Mouse (Mus musculus): ENCODE results near the gene Gstt4. TPM values are rescaled to one million over a fixed set of nuclear protein-coding genes. Genes with fewer than 3 reads are reported as not detected.
"Not testable (repeated sequence)": the region's sequence is repeated elsewhere in the genome, so short reads cannot be mapped to it uniquely, and the experiment has no call there.

Gene Gstt4
- polyA plus RNA-seq, 1 experiment from 2014 or later: not detected

DNA sequence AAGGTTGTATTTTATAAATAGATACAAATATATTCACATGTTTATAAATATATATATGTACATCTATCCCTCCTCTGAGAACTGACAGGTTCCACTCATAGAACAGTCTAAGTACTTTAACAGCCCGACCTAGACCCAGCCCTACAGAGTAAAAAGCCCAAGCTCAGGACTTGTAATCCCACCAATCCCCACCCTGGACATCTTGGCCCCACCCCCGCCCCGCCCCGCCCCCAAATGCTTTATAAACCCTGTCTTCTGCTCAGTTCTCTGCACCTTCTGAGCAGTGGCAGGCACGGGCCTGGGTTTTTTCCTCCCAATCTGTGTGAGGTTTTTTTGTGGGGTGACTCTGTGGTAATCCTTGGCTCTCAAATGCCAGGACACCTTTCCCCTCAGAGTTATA, 31.8 kb upstream of the Gstt4 start:
- Histone ChIP-seq H3K27ac (replicated peaks) (no peak overlapping the region), H3K4me1 (peaks cover 21% of the 10 kb centered on the region), H3K4me2 (no peak overlapping the region), H3K4me3 (no peak overlapping the region), H3K36me3 (peaks cover 21% of the 10 kb centered on the region), H3K9ac (no peak overlapping the region), H3K9me3 (no peaks in the 10 kb centered on the region), H3K27me3 (replicated peaks) (0 out of 2 replicates have a peak, but pooled peaks cover 16% of the 10 kb centered on the region)
- WGBS: 44% methylated on average over 5 of the region's 5 CpGs
- no peak for ATAC-seq (ENCODE audit: extremely low read depth, insufficient number of reproducible peaks, low FRiP score, low TSS enrichment)

- ATAC-seq (ENCODE audit: extremely low read depth, insufficient number of reproducible peaks, low FRiP score, low TSS enrichment): no peak
- no peaks in the 10 kb centered on the region for H3K9me3 ChIP-seq
- WGBS: 25% methylated on average over 10 of the region's 10 CpGs
- peaks cover 19% of the 10 kb centered on the region for H3K36me3 ChIP-seq
- H3K27ac ChIP-seq (replicated peaks): no peak overlapping the region
- no peak overlapping the region for H3K4me3 ChIP-seq
- H3K9ac ChIP-seq: no peak overlapping the region
- H3K4me2 ChIP-seq: no peak overlapping the region
- H3K4me1 ChIP-seq: peaks cover 15% of the 10 kb centered on the region
- 0 out of 2 replicates have a peak, but pooled peaks cover 16% of the 10 kb centered on the region for H3K27me3 ChIP-seq (replicated peaks)
Observed at GRCm38 (mm10) chr10:75853452-75853851, 31.1 kb upstream of the Gstt4 start.

DNA sequence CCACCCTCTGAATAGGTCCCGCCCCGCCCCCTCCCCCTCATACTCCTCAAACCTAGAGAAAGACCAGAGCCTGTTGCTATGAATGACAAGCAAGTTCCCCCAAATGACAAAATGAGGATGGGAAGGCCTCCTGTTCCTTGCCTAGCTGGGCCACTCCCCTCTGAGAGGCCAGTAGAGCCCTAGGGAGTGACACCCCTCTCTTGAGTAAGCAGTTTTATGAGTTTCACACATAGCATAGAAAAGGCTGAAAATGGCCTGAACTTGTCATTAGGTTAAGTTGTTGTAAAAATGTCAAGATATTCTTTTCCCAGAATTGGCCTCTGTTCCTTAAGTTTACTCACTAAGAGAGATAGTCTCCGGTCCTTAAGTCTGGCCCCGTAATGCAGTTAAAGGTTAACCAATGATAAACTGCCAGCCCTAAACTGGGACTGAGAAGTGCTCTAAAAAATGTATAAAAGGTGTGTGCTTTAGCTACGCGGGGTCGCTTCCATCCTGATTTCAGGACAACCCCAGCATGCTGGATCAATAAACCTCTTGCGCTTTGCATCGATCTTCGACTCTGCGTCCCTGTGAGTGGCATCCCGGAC, 30.3 kb upstream of the Gstt4 start:
- H3K4me1 ChIP-seq: peaks cover 7% of the 10 kb centered on the region

GRCm38 (mm10) chr10:75851681-75852080, 29.3 kb upstream of the Gstt4 start:
- Histone ChIP-seq H3K9me3 (no peaks in the 10 kb centered on the region), H3K4me2 (no peak overlapping the region), H3K27ac (replicated peaks) (no peak overlapping the region), H3K9ac (no peak overlapping the region), H3K4me1 (peaks cover 5% of the 10 kb centered on the region), H3K27me3 (replicated peaks) (0 out of 2 replicates have a peak, but pooled peaks cover 16% of the 10 kb centered on the region), H3K36me3 (peaks cover 1% of the 10 kb centered on the region), H3K4me3 (no peak overlapping the region)
- ATAC-seq (ENCODE audit: extremely low read depth, insufficient number of reproducible peaks, low FRiP score, low TSS enrichment): no peak
- 38% methylated on average over 3 of the region's 3 CpGs for WGBS

More for the DNA sequence above, 30.3 kb upstream of the Gstt4 start:
- H3K27me3 ChIP-seq (replicated peaks): 0 out of 2 replicates have a peak, but pooled peaks cover 16% of the 10 kb centered on the region
- H3K36me3 ChIP-seq: peaks cover 11% of the 10 kb centered on the region
- H3K4me3 ChIP-seq: no peak overlapping the region
- no peaks in the 10 kb centered on the region for H3K9me3 ChIP-seq
- no peak overlapping the region for H3K4me2 ChIP-seq
- no peak for ATAC-seq (ENCODE audit: extremely low read depth, insufficient number of reproducible peaks, low FRiP score, low TSS enrichment)
- 95% methylated on average over 12 of the region's 12 CpGs for WGBS
- H3K9ac ChIP-seq: no peak overlapping the region
- H3K27ac ChIP-seq (replicated peaks): no peak overlapping the region

DNA sequence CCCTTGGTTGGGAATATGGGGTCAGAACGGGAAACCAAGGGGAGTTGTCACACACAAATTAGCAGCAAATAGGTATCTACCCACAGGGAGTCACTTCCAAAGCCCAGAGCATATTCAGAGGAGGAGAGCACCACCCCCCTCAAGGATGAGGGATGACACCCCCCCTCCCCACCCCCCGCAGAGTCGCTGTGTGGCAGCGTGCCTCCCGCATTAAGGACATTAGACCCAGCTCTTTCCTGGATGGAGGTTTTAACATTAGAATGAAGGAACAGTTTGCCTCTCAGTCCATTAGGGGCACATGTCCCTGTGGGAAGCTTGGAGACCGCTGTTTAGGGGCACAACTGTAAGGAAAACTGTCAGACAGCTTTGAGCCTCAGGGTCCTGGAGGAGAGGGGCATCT, 28.7 kb upstream of the Gstt4 start:
- H3K4me3 ChIP-seq: no peak overlapping the region
- no peak for ATAC-seq (ENCODE audit: extremely low read depth, insufficient number of reproducible peaks, low FRiP score, low TSS enrichment)
- H3K36me3 ChIP-seq: no peaks in the 10 kb centered on the region
- no peaks in the 10 kb centered on the region for H3K9me3 ChIP-seq
- no peak overlapping the region for H3K27ac ChIP-seq (replicated peaks)
- 0 out of 2 replicates have a peak overlapping the region, but pooled peaks have one; percentile 16 for H3K9ac ChIP-seq
- H3K4me1 ChIP-seq: peaks cover 5% of the 10 kb centered on the region
- 10% methylated on average over 6 of the region's 6 CpGs for WGBS
- 0 out of 2 replicates have a peak, but pooled peaks cover 16% of the 10 kb centered on the region for H3K27me3 ChIP-seq (replicated peaks)
- no peak overlapping the region for H3K4me2 ChIP-seq

DNA sequence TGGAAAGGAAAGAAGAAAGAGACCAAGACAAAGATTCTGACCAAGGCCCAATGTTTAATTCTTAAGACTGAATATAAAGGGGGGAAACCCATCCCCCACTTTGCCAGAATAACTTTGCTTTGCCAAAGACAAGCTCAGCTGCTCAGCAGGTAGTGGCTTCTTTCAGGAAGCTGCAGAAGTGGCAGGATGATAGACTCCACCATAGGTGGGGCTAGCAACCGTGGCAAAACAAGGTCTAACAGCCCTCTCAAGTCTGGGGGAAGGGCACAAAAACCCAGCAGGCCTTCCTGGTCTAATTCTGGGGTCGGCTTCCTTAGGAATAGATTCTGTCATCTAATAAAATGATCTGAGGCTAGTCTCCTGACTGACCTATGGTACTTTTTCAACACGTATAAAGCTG, 26.0 kb upstream of the Gstt4 start:
- Histone ChIP-seq H3K36me3 (no peaks in the 10 kb centered on the region), H3K4me1 (peaks cover 5% of the 10 kb centered on the region), H3K27me3 (replicated peaks) (0 out of 2 replicates have a peak, but pooled peaks cover 16% of the 10 kb centered on the region), H3K9me3 (no peaks in the 10 kb centered on the region), H3K4me3 (no peak overlapping the region), H3K27ac (replicated peaks) (no peak overlapping the region), H3K9ac (no peak overlapping the region), H3K4me2 (no peak overlapping the region)
- WGBS: 24% methylated on average over 3 of the region's 3 CpGs
- no peak for ATAC-seq (ENCODE audit: extremely low read depth, insufficient number of reproducible peaks, low FRiP score, low TSS enrichment)

GRCm38 (mm10) chr10:75845306-75845930, 23.1 kb upstream of the Gstt4 start:
- WGBS: 60% methylated on average over 6 of the region's 6 CpGs
- Histone ChIP-seq H3K27me3 (replicated peaks) (0 out of 2 replicates have a peak, but pooled peaks cover 5% of the 10 kb centered on the region), H3K36me3 (no peaks in the 10 kb centered on the region), H3K4me2 (no peak overlapping the region), H3K9ac (no peak overlapping the region), H3K9me3 (no peaks in the 10 kb centered on the region), H3K4me3 (no peak overlapping the region), H3K4me1 (no peaks in the 10 kb centered on the region), H3K27ac (replicated peaks) (no peak overlapping the region)
- ATAC-seq (ENCODE audit: extremely low read depth, insufficient number of reproducible peaks, low FRiP score, low TSS enrichment): no peak

GRCm38 (mm10) chr10:75844800-75845199, 22.5 kb upstream of the Gstt4 start:
- ATAC-seq (ENCODE audit: extremely low read depth, insufficient number of reproducible peaks, low FRiP score, low TSS enrichment): no peak
- Histone ChIP-seq H3K36me3 (no peaks in the 10 kb centered on the region), H3K4me2 (no peak overlapping the region), H3K27ac (replicated peaks) (no peak overlapping the region), H3K4me1 (no peaks in the 10 kb centered on the region), H3K4me3 (no peak overlapping the region), H3K9ac (no peak overlapping the region), H3K27me3 (replicated peaks) (peaks cover 5% of the 10 kb centered on the region; the same call in 1 of the 2 replicates), H3K9me3 (no peaks in the 10 kb centered on the region)
- 59% methylated on average over 1 of the region's 1 CpGs for WGBS

GRCm38 (mm10) chr10:75843898-75844297, 21.6 kb upstream of the Gstt4 start:
- not testable (repeated sequence) for H3K27ac ChIP-seq (replicated peaks); H3K27me3 ChIP-seq (replicated peaks); H3K4me1 ChIP-seq; ATAC-seq (ENCODE audit: extremely low read depth, insufficient number of reproducible peaks, low FRiP score, low TSS enrichment); H3K9me3 ChIP-seq; H3K4me2 ChIP-seq; H3K36me3 ChIP-seq; H3K4me3 ChIP-seq; H3K9ac ChIP-seq
- WGBS: 80% methylated on average over 6 of the region's 6 CpGs

DNA sequence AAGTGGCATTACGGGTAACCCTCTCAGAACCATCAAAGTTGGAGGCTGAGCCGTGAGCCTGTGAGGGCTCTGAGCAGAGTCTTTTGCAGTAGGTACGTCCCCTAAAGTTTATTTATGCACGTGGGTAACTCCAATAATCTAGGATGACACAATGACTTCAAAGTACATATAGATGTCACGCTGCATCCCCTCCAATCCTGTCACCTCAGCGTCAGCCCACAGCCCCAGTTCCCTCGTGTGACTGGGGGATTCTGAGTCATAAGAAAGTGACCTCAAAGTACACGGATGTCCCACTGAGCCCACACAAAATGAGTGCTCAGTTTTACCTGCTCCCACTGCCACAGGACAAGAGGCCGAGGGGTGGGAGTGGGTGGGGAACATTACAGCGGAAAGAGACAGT, 16.7 kb upstream of the Gstt4 start:
- peaks cover 40% of the 10 kb centered on the region for H3K4me1 ChIP-seq
- H3K4me2 ChIP-seq: no peak overlapping the region
- peaks cover 6% of the 10 kb centered on the region; the same call in 1 of the 2 replicates for H3K27me3 ChIP-seq (replicated peaks)
- WGBS: 78% methylated on average over 10 of the region's 10 CpGs
- no peak for ATAC-seq (ENCODE audit: extremely low read depth, insufficient number of reproducible peaks, low FRiP score, low TSS enrichment)
- no peak overlapping the region for H3K9ac ChIP-seq
- H3K36me3 ChIP-seq: no peaks in the 10 kb centered on the region
- no peak overlapping the region for H3K27ac ChIP-seq (replicated peaks)
- H3K4me3 ChIP-seq: no peak overlapping the region
- no peaks in the 10 kb centered on the region for H3K9me3 ChIP-seq

GRCm38 (mm10) chr10:75837248-75837759, 15.0 kb upstream of the Gstt4 start, which contains the start of gene Gstt2:
Gene Gstt2 (minus strand): TSS chr10:75837424.
- Histone ChIP-seq H3K27ac (replicated peaks) (peak within 1 kb of the TSS; percentile 84), H3K9ac (peak within 1 kb of the TSS; percentile 80), H3K27me3 (replicated peaks) (peaks cover 19% of the 10 kb centered on the region), H3K4me2 (peak within 1 kb of the TSS; percentile 87), H3K36me3 (no peaks in the 10 kb centered on the region), H3K9me3 (no peaks in the 10 kb centered on the region), H3K4me1 (peaks cover 50% of the 10 kb centered on the region), H3K4me3 (peak within 1 kb of the TSS; percentile 55)
- ATAC-seq (ENCODE audit: extremely low read depth, insufficient number of reproducible peaks, low FRiP score, low TSS enrichment): peak; percentile 80
- under 1% methylated on average over 21 of the region's 21 CpGs for WGBS

Measured in heart, embryonic 13.5 days (tissue).